Mouse (Mus musculus) NIH3T3 (cell line): ENCODE results near the gene Gm21173.
"Not testable (repeated sequence)": the region's sequence is repeated elsewhere in the genome, so short reads cannot be mapped to it uniquely, and the experiment has no call there.

Experiments used
- DNase-seq: peaks from one replicate; pipeline ENCODE4 v3.0.0-alpha.2; 2012; ENCODE audit warnings: low read depth

Gm21173 gene

GRCm38 (mm10) chrY:76761300-76761699 lies at the start of gene Gm21173:
Gene Gm21173, plus strand, starts transcription at chrY:76761600.
- DNase-seq: not testable (repeated sequence)
